Mouse (Mus musculus) adrenal gland, postnatal 25 days (tissue): ENCODE measurements around the gene Stc2. TPM values are rescaled to one million over a fixed set of nuclear protein-coding genes. Genes with fewer than 3 reads are reported as not detected.

ENCODE experiments used
- DNase-seq: peaks from one replicate; pipeline ENCODE4 v3.0.0; 2021; ENCODE audit warnings: mixed read lengths
- long read RNA-seq: library from polyadenylated mRNA; stranded (forward); transcript quantifications from one replicate; pipeline ENCODE4 v2.0.0, GENCODE M21; 2021
- total RNA-seq: library from RNA; stranded (reverse); gene quantifications from 2 replicates; pipeline ENCODE4 v1.2.3, GENCODE M21; 2021

The Stc2 gene
- 1.0 and 1.5 TPM in 2 replicates for total RNA-seq
- long read RNA-seq, partial matches to known transcripts = 0 of 1 reads
- long read RNA-seq, other reads (novel, unspliced or antisense) = 0 of 1 reads

GRCm38 (mm10) chr11:31369648-31370286 lies at the start of gene Stc2:
Stc2 (minus strand) TSS chr11:31370074.
- DNase-seq = peak; percentile 57

GRCm38 (mm10) chr11:31417071-31417470 lies 47.2 kb upstream of the Stc2 start:
- DNase-seq = no peak

- DNase-seq = no peak
Observed at GRCm38 (mm10) chr11:31412376-31412775, 42.5 kb upstream of the Stc2 start.

DNA sequence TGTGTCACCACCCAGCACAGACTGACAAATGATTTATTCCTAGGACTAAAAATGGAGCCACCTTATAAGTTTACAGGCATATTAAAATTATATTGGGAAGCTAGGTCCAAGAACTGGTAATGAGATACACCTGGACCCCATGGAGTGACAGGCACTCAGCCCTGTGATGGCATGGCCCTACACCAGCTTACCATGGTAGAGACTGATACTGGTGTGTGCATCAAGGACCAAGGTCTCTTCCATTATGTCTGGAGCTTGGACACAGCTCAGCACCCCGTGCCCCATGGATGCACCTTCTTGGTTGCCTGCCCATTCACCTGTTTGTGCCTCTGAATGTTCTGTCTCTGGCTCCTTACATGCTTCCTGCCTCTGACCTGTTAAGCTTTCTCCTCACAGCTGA lies 36.9 kb upstream of the Stc2 start:
- DNase-seq = no peak

GRCm38 (mm10) chr11:31403080-31403479 lies 33.2 kb upstream of the Stc2 start:
- DNase-seq = no peak

- DNase-seq = no peak
Observed at GRCm38 (mm10) chr11:31398604-31399003, 28.7 kb upstream of the Stc2 start.

DNA sequence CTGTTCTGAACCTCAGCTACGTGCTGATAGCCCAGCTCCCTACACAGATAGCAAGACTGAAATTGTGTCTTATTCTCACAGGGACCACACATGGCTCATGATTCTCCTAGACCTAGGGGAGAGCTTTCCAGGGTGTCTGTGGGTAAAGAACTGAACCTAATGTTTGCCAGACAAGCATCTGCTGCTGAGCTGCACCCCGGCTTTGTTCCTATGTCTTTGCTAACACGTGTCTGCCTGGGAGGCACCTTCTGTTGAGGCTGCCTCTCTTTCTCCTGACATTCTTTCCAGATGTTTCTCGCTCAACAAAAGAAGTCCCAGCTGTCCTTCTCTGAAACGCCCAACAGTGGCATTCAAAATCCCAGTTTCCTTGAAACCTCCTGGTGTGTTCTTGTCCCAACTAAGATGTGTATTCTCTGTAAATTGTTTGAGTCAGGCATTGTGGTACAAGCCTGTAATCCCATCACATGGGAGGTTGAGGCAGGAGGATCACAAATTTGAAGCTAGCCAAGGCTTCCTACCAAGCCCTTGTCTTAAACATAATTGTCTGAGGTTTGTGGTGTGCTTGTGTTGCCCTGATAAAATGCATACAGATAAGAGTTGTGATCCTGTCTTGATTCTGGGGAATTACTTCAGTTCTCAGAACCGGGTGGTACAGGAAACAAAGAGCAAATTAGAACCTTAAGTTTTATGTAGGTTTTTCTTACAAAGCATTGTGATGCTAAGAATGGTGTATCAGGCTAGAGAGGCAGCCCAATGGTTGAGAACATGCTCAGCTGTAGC lies 27.0 kb upstream of the Stc2 start:
- DNase-seq = no peak

- DNase-seq = no peak
Observed at GRCm38 (mm10) chr11:31394026-31394425, 24.2 kb upstream of the Stc2 start.

DNA sequence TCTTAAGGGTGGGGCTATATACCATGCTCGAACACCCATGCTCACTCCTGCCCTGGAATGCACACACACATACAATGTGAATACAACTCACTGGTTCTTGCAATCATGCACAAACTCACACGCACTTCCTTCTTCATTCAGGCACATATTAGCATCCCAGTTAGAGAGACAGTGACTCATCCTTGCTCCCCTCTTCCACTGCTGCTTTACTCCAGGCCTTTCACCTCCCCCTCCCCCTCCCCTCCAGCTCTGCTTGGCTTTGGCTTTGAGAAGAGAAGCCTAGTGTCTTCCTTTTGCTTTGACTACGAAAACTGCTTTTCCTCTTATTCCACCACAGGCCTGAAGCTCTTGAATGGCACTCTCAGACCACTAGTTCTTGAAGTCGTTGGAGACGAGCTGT lies 22.5 kb upstream of the Stc2 start:
- DNase-seq = no peak

DNA sequence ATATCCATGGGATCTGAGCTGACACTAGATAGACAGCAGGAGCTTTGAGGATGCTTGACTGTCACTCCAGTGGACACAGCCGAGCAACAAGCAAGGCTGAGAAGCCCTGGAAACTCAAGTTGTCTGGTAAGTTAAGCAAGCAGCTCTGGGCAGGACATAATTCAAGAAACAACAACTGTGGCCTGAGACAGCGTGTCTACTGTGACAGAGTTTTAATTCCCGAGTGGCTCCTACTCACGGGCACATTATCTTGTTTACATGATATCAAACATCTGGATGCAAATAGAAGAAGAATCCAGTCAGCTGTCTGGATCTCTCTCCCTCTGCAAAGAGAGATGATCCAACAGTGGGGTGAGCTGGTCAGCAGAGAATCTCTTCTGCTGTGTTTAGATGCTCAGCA lies 19.0 kb upstream of the Stc2 start:
- DNase-seq = no peak

DNA sequence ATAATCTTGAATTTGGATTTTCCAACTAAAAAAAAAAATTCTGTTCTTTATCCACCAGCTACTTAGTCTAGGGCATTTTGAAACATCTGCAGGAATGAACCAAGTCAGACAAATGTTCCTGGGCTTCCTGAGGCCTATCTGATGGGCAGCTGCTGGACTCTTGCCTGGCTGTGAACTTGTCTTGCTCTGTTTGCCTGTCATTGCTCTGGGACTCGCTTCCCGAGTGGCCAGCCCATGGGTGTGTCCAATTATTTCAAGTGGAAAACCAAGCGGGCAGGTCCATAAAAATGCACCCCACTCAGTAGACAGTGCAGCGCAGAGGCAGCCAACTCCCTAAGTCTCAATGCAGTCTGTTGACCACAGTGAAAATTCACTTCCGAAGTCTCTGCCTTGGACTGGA lies 17.7 kb upstream of the Stc2 start:
- DNase-seq = no peak

DNA sequence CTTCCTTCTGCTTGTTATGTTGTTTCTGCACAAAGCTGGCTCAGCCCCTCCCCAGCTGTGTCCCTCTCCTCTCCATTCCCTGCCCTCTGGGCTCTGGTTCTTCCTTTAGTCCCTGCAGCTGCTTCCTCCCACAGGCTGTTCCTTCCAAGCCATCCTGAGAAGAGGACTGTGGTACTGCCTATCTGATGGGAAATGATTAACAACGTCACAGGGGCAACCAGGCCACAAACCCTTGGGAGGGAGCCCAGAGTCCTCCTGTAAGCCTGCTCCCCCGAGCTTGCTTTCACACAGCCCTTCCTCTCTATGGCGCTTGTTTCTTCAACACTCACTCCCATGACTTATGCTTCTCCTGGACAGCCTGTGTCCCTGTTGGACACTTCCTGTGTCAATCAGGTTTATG lies 16.7 kb upstream of the Stc2 start:
- no peak for DNase-seq

GRCm38 (mm10) chr11:31383968-31384367 lies 14.1 kb upstream of the Stc2 start:
- DNase-seq = no peak

DNA sequence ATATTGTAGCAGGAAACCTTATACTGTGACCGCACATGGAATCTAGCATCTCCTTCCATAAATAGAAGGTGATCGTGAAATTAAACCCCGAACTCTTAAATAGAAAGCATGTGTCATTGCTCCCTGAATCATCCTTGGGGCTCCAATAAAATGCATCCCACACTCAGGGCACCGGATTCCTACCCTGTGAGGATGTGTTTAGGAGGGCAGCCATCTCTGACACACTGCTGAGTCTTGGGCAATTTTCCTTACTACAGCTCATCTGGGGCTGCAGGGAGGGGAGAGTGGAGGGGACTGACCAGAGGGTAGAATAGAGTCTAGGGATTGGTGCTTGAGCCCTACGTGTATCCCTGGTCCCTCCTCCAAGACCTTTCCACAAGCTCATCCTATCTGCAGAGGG lies 12.3 kb upstream of the Stc2 start:
- DNase-seq = no peak

DNA sequence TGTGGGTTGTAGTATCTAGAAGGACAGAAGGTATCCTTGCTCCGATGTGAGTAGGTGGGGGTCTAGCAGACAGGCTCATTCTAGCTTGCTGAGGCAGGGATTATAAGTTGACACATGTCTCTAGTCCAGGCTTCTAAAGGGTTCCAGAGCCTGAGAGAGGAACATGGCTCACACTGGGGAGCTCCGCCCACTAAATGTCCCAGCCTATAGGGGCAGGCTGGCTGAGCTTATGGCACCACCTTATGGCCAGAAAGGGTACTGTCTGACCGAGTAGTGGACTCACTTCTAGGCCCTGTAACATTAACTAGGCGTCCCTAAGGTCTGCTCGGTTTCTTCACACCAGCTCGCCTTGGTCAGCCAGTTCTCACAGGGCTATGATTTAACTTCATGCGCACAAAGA lies 3.6 kb upstream of the Stc2 start:
- peak; percentile 43 for DNase-seq

DNA sequence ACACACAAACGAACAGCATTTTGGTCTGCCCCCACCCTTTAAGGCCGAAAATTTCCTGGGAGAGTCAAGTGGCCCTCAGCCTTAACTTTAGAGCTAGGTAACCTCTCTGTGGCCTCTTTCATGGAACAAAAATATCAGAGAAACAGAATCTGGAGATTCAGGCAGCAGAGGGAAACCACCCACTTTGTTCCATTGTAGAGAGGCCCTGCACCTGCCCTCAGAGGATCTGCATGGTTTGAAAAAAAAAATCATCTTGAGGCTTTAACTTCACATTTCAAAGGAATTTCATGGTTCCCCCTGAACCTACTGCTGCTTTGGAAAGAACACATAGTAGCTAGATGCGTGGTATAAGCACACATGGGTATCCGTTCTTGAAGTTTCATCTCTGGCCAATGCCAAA lies 2.3 kb upstream of the Stc2 start:
- no peak for DNase-seq

DNA sequence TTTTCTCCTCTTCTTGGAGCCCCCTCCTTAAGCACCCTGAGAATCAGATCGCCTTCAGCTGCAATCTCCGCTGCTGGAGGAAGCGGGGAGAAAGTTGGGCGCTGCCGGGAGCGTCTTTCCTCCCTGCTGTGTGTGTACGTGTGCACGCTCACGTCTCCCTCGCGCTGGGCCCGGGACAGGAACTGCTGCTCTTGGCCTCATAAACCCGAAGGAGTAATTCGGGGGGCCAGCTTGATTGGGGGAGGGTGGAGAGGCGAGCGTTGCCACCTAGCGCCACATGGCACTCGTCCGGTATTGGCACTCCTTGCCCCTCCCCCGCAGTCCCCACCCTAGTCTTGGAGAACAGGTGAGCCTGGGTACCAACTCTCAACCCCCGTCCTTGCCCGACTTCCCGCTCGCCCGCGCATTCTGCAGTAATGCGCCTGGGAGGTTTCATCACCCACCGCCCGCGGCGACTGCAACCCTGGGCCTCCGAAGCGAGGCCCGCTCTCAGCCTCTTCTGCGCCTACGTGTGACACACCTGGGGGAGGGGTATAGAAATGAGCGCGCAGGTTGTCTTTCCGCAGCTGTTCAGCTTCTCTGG lies 1.5 kb upstream of the Stc2 start:
- no peak for DNase-seq

- DNase-seq = no peak
Observed at GRCm38 (mm10) chr11:31370436-31371230, 759 bp upstream of the Stc2 start.

DNA sequence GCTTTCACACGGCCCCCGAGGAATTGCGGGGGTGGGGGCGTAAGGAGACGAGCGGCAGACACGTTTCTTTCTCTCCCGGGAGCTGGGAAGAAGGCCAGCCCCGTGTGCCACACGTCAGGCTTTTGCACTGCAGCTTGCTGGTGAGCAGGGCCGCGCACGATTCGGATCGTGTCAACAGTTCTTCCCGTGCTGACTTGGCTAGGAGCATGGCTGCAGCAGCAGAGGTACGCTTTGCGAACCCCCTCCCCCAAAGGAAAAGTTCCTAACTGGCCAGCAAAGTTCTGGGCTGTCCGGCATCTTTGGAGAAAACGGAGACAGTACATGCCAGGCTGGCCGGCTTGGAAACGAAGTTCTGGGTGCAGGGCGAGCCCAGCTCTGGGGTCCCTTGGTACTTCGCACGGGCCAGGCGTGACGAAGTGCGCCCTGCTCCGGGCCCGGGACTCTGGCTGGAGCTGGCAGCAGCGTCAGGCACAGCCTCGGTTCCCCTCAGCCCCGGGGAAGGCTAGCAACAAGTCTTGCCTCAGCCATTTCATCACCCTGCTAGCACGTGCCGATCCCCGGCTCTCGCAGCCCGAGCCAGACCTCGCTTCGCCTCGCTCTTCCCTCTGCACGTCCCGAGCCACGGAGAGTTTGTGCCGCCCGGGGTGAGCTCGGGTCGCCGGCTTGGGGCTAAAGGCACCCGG lies 768 bp downstream of the Stc2 start:
- peak; percentile 52 for DNase-seq

GRCm38 (mm10) chr11:31368252-31368964 lies 1.5 kb downstream of the Stc2 start:
- no peak for DNase-seq

- DNase-seq = no peak
Observed at GRCm38 (mm10) chr11:31366827-31367226, 3.0 kb downstream of the Stc2 start.
